Mouse (Mus musculus): ENCODE measurements at regions not wholly inside any gene's neighbourhood (a gene's known extent, or its start where the extent isn't known, plus 50 kb on each side); places are given as distances from the start of the nearest gene placed in this dataset.

DNA sequence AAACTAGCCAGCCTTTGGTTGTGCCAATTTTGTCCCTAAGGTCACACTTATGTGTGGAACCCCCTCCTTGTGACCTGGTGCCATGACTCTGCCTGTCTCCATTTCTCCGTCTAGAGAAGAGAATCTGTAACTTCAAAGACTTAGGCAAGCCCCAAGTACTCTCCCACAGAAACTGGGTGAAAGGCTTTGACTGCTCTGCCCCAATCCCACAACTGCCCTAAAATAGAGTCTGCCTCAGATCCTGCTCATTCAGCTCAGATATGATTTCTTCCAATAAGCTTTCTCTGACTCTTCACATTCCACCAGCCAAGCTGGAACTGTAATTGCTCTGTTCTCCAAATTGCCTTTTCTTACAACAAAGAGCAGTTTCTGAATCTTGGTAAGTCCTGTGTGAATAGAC, 107.4 kb upstream of the Bcl6 start:
- Histone ChIP-seq H3K27ac (no peak overlapping the region), H3K4me3 (no peak overlapping the region)
- TF ChIP-seq CTCF (conservative IDR thresholded peaks at IDR 0.05) = no peak
- no peak for DNase-seq (ENCODE audit: low spot score in 2 of 2)

GRCm38 (mm10) chr16:24095630-24096029, 107.0 kb upstream of the Bcl6 start:
- no peak overlapping the region for H3K4me3 ChIP-seq
- no peak for DNase-seq (ENCODE audit: low spot score in 2 of 2)
- no peak for TF ChIP-seq CTCF (conservative IDR thresholded peaks at IDR 0.05)
- H3K27ac ChIP-seq = no peak overlapping the region

DNA sequence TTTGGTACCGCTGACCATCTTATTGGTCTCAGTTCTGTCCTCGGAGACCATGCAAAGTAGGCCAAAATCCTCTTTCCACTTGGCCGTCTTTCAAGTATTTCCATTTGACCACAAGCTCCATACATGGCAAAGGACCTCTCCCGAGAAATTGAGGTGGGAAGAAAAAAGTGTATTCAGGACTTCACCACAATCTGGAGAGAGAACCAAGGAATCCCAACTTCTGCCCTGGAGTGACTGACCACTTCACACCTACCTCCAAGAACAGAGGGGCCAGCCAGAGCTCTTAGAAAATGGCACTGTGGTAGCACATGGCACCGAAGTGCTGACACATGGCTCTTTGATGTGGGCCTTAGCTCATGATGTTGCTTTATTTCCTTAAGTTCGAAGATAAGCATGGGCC, 105.9 kb upstream of the Bcl6 start:
- no peak overlapping the region for H3K27ac ChIP-seq
- no peak for DNase-seq (ENCODE audit: low spot score in 2 of 2)
- no peak for TF ChIP-seq CTCF (conservative IDR thresholded peaks at IDR 0.05)
- no peak overlapping the region for H3K4me3 ChIP-seq

- Histone ChIP-seq H3K4me3 (no peak overlapping the region), H3K27ac (no peak overlapping the region)
- no peak for TF ChIP-seq CTCF (conservative IDR thresholded peaks at IDR 0.05)
- DNase-seq (ENCODE audit: low spot score in 2 of 2) = no peak
Observed at GRCm38 (mm10) chr16:24093624-24094023, 105.0 kb upstream of the Bcl6 start.

GRCm38 (mm10) chr16:24092616-24093525, 104.2 kb upstream of the Bcl6 start:
- Histone ChIP-seq H3K27ac (no peak overlapping the region), H3K4me3 (no peak overlapping the region)
- TF ChIP-seq CTCF (conservative IDR thresholded peaks at IDR 0.05) = no peak
- DNase-seq (ENCODE audit: low spot score in 2 of 2) = no peak

GRCm38 (mm10) chr16:24092136-24092535, 103.5 kb upstream of the Bcl6 start:
- H3K27ac ChIP-seq = no peak overlapping the region
- TF ChIP-seq CTCF (conservative IDR thresholded peaks at IDR 0.05) = no peak
- no peak for DNase-seq (ENCODE audit: low spot score in 2 of 2)

DNA sequence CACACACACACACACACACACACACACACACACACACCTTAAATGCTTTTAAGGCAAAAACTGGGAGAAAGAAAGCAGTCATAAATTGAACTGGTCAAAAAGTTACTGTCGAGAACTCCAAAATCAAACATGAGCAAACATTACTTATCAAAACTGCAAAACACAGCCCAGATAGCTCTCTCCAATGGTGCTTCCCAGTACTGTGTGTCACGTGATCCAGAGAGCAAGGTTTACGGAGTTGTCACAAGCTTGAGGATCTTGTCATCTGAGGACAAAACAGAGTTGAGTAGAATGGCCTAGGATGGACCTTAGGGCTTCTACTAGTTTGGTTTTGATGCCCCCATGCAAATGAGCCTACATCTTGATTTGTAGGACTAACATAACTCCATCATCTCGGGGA, 102.3 kb upstream of the Bcl6 start:
- no peak overlapping the region for H3K27ac ChIP-seq
- no peak for DNase-seq (ENCODE audit: low spot score in 2 of 2)
- H3K4me3 ChIP-seq = no peak overlapping the region
- no peak for TF ChIP-seq CTCF (conservative IDR thresholded peaks at IDR 0.05)

More at GRCm38 (mm10) chr16:24092136-24092535, 103.5 kb upstream of the Bcl6 start:
- H3K4me3 ChIP-seq = no peak overlapping the region

DNA sequence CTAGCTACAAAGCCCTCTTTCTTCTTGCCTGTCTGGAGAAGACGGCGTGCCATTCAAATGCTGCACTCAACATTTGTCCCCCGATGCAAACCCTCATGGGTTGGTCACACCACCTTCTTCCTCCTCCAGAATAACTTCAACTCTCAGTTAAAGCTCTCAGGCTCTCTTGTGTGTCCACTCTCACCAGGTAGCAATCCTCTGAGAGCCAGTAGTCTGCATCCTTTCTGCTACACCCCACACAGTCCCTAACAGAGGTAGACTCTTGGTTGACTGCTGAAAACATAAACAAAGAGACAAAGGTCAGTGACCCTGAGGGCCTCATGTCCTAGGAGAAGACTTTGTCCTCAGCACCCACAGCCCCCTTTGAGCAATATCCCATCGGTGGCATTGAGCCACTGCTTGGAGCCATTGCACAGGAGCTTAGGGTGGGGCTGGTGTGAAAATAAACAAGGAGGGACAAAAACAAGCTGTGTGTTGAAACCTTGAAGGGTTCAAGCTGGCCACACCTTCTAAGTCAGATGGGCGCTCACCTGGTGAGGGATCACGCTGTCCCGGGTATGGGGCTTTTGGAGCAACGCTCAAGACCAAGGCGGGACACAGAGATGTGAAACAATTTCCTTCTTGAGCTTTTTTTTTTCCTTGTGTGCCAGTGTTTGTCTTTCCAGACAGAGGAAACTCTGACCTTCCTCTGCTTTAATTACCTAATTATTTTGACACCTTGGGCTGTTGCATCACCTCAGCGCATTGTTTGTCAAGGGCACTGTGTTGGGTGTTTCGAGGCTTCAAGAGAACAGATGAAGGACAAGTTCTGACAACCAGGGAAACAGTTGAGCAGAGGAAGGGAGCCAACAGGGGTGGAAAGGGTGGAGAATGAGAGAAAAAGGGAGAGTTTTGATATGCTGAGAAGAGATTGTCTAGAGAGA, 101.4 kb upstream of the Bcl6 start:
- no peak for DNase-seq (ENCODE audit: low spot score in 2 of 2)
- no peak overlapping the region for H3K4me3 ChIP-seq
- H3K27ac ChIP-seq = no peak overlapping the region
- TF ChIP-seq CTCF (conservative IDR thresholded peaks at IDR 0.05) = no peak

DNA sequence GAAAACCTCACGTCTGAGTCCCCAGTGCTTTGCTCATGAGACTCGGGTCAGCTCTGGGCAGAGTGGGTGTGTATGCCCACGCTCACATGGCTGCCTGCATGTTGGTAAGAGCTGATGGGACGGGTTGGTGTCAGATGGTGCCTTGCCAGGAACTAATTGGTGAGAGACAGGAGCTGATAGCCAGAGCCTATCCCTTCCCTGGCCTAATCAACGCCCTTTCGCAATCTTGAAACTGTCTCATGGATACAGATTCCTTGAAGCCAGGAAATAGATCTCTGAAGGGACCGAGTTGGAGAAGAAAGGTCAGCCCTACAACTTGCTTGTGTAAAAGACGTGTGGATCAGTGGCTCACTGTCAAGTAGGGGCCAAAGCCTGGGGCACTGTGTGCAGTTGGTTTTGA, 95.3 kb upstream of the Bcl6 start:
- no peak overlapping the region for H3K4me3 ChIP-seq
- TF ChIP-seq CTCF (conservative IDR thresholded peaks at IDR 0.05) = no peak
- no peak overlapping the region for H3K27ac ChIP-seq
- DNase-seq (ENCODE audit: low spot score in 2 of 2) = no peak

DNA sequence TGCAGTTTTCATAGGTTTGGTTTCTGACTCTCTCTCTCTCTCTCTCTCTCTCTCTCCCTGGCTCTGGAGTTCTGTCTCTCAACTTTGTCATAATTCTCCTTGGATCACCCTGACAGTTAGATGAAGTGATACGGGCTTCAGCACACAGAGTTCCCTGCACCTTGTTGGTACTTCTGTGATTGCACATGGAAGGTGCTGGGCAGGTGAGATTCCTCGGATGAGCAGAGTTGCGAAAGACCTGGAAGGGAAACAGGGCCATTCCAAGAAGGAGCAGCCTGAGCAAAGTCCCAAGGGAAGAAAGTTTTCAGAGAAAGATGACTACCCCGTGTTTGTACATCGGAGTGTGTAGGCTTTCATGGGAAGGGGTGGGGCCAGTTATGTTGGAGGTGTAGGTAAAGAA, 91.8 kb upstream of the Bcl6 start:
- TF ChIP-seq CTCF (conservative IDR thresholded peaks at IDR 0.05) = no peak
- no peak overlapping the region for H3K4me3 ChIP-seq
- no peak for DNase-seq (ENCODE audit: low spot score in 2 of 2)

GRCm38 (mm10) chr16:24078622-24079021, 90.0 kb upstream of the Bcl6 start:
- no peak for TF ChIP-seq CTCF (conservative IDR thresholded peaks at IDR 0.05)
- no peak for DNase-seq (ENCODE audit: low spot score in 2 of 2)
- H3K27ac ChIP-seq = no peak overlapping the region
- H3K4me3 ChIP-seq = no peak overlapping the region

More for the DNA sequence above, 91.8 kb upstream of the Bcl6 start:
- no peak overlapping the region for H3K27ac ChIP-seq

DNA sequence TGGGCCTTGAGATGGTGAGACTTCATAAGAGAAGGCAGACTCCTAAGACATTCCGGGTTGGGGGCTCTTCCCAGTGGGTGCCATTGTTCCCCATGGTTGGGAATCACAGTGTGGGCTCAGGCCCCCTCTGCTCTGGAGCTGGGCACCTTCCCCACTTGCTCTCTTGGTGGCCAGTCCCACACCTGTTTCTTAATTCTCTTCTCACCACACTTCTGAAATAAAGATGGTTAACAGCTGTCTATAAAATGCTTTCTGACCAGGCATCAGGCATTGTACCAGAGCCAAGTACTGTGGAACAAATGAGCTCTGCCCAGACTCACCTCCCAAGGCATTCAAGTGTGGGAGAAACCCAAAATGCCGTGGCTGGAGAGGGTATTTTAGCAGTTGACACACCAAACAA, 88.8 kb upstream of the Bcl6 start:
- DNase-seq (ENCODE audit: low spot score in 2 of 2) = no peak
- Histone ChIP-seq H3K27ac (no peak overlapping the region), H3K4me3 (no peak overlapping the region)
- no peak for TF ChIP-seq CTCF (conservative IDR thresholded peaks at IDR 0.05)

- H3K4me3 ChIP-seq = no peak overlapping the region
- H3K27ac ChIP-seq = no peak overlapping the region
- TF ChIP-seq CTCF (conservative IDR thresholded peaks at IDR 0.05) = no peak
- no peak for DNase-seq (ENCODE audit: low spot score in 2 of 2)
Observed at GRCm38 (mm10) chr16:24076799-24077136, 88.1 kb upstream of the Bcl6 start.

Measured in layer of hippocampus, adult 2 months (tissue).